Mouse (Mus musculus) thymus, adult 2 months (tissue): ENCODE results near the gene Irs2. TPM values are rescaled to one million over a fixed set of nuclear protein-coding genes. Genes with fewer than 3 reads are reported as not detected.

ENCODE experiments used
- DNase-seq: peaks from one replicate; pipeline ENCODE4 v3.0.0; 2021
- H3K27ac ChIP-seq: fragments of 200-500 bp; 2 replicates; pipeline ENCODE4 v1.5.1; 2012; ENCODE audit warnings: low read length, control low read depth; ENCODE audit not compliant: control insufficient read depth, insufficient read depth
- H3K27me3 ChIP-seq: fragments of 200-500 bp; 2 replicates; pipeline ENCODE4 v1.6.1; 2012; ENCODE audit warnings: mild to moderate bottlenecking, low read length, moderate library complexity, mixed read lengths; ENCODE audit not compliant: control insufficient read depth, insufficient read depth
- H3K36me3 ChIP-seq: fragments of 200-500 bp; 2 replicates; pipeline ENCODE4 v1.6.1; 2012; ENCODE audit warnings: mild to moderate bottlenecking, low read length, moderate library complexity; ENCODE audit not compliant: control insufficient read depth, insufficient read depth
- H3K4me1 ChIP-seq: fragments of 200-500 bp; replicated peaks from 2 replicates; pipeline ENCODE4 v1.6.1; 2012; ENCODE audit warnings: low read length; ENCODE audit not compliant: control insufficient read depth, insufficient read depth
- H3K4me3 ChIP-seq: fragments of 200-500 bp; 2 replicates; pipeline ENCODE4 v1.5.1; 2012; ENCODE audit warnings: mild to moderate bottlenecking, low read length, control low read depth, moderate library complexity; ENCODE audit not compliant: control insufficient read depth, insufficient read depth
- CTCF ChIP-seq: fragments of 200-500 bp; IDR thresholded peaks from 2 replicates; pipeline ENCODE4 v1.5.1; 2012; ENCODE audit warnings: mild to moderate bottlenecking, control low read depth, low read length, moderate library complexity, borderline replicate concordance; ENCODE audit not compliant: control insufficient read depth, poor library complexity, insufficient read depth; ENCODE audit errors: extremely low read depth
- POLR2A ChIP-seq: fragments of 200-500 bp; IDR thresholded peaks from 2 replicates; pipeline ENCODE4 v1.6.1; 2012; ENCODE audit warnings: mild to moderate bottlenecking, low read length, control low read depth, moderate library complexity; ENCODE audit not compliant: control insufficient read depth, poor library complexity, insufficient read depth; ENCODE audit errors: extremely low read depth
- WGBS: fragments of 180-500 bp; shearing (Covaris S2); methylation state at CpG from one replicate; pipeline ENCODE4 v1.1.7; 2018; 5-methylcytosine and 5-hydroxymethylcytosine counted together
- polyA plus RNA-seq: library from polyadenylated mRNA; depleted of rRNA; stranded (reverse); fragments of >200 nt; gene quantifications from 2 replicates; pipeline ENCODE4 v1.2.3, GENCODE M21; 2012

Irs2 gene
- polyA plus RNA-seq, 1 experiment = 17.1 TPM

- TF ChIP-seq POLR2A (no peak), CTCF (no peak)
- 91% methylated on average over 11 of the region's 11 CpGs for WGBS
- peaks cover 10% of the 10 kb centered on the region for H3K4me1 ChIP-seq
- H3K4me3 ChIP-seq = no peak overlapping the region
- DNase-seq = no peak
- no peaks in the 10 kb centered on the region for H3K27me3 ChIP-seq
- H3K36me3 ChIP-seq = no peaks in the 10 kb centered on the region
- no peak overlapping the region for H3K27ac ChIP-seq
Observed at GRCm38 (mm10) chr8:10979196-10979794, 29.0 kb downstream of the Irs2 start.

- WGBS = 95% methylated on average over 21 of the region's 21 CpGs
- H3K27ac ChIP-seq = no peak overlapping the region
- H3K36me3 ChIP-seq = no peaks in the 10 kb centered on the region
- peaks cover 10% of the 10 kb centered on the region for H3K4me1 ChIP-seq
- no peak for DNase-seq
- TF ChIP-seq POLR2A = no peak
- no peak for TF ChIP-seq CTCF
- no peaks in the 10 kb centered on the region for H3K27me3 ChIP-seq
- H3K4me3 ChIP-seq = no peak overlapping the region
Observed at GRCm38 (mm10) chr8:10978377-10978776, 29.9 kb downstream of the Irs2 start.

GRCm38 (mm10) chr8:10977742-10978376 is 30.4 kb downstream of the Irs2 start:
- Histone ChIP-seq H3K27me3 (no peaks in the 10 kb centered on the region), H3K4me3 (no peak overlapping the region), H3K27ac (no peak overlapping the region), H3K4me1 (peaks cover 10% of the 10 kb centered on the region), H3K36me3 (no peaks in the 10 kb centered on the region)
- WGBS = 91% methylated on average over 7 of the region's 7 CpGs
- TF ChIP-seq POLR2A = no peak
- no peak for TF ChIP-seq CTCF
- no peak for DNase-seq

- no peak overlapping the region for H3K27ac ChIP-seq
- H3K27me3 ChIP-seq = no peaks in the 10 kb centered on the region
- no peak overlapping the region for H3K4me3 ChIP-seq
- 89% methylated on average over 2 of the region's 2 CpGs for WGBS
- DNase-seq = no peak
- no peaks in the 10 kb centered on the region for H3K36me3 ChIP-seq
- TF ChIP-seq CTCF = no peak
- no peak for TF ChIP-seq POLR2A
- H3K4me1 ChIP-seq = peaks cover 5% of the 10 kb centered on the region
Observed at GRCm38 (mm10) chr8:10974659-10975058, 33.6 kb downstream of the Irs2 start.

- WGBS = 95% methylated on average over 4 of the region's 4 CpGs
- no peak overlapping the region for H3K27ac ChIP-seq
- no peaks in the 10 kb centered on the region for H3K36me3 ChIP-seq
- no peak for TF ChIP-seq CTCF
- no peak for TF ChIP-seq POLR2A
- no peak overlapping the region for H3K4me3 ChIP-seq
- no peak for DNase-seq
- H3K27me3 ChIP-seq = no peaks in the 10 kb centered on the region
- no peaks in the 10 kb centered on the region; the same call in 1 of the 2 replicates for H3K4me1 ChIP-seq
Observed at GRCm38 (mm10) chr8:10974126-10974525, 34.1 kb downstream of the Irs2 start.

DNA sequence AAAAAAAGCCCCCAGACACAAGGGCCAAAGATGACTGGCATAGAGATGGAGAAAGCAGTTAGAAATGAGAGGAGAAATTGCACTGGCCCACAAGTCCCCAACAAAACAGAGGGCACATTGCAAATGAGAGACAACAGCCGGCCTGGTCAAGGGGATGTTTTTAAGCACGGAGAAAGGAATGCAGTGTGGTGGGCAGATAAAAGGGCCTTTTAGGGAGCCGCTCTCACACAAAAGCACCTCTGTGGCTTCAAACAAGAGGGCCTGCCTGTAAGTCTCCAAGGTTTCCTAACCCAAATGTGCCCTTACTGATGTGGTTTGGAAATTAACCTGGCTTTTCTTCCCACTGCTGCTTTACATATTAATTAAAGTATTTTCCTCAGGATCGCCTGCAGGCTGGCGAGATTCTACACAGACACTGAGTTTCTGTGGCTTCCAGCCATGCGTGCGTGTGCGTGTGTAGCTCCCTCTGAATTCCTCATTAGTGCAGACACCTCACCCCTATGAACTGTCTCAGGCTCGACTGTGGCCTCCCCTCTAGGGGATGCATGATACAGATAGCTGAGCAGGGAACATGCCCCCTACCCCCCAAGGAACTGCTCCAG is 35.3 kb downstream of the Irs2 start:
- no peak overlapping the region for H3K27ac ChIP-seq
- no peak overlapping the region for H3K4me3 ChIP-seq
- H3K36me3 ChIP-seq = no peaks in the 10 kb centered on the region
- no peak for TF ChIP-seq CTCF
- no peak for TF ChIP-seq POLR2A
- no peak for DNase-seq
- H3K27me3 ChIP-seq = no peaks in the 10 kb centered on the region
- WGBS = 94% methylated on average over 9 of the region's 9 CpGs
- H3K4me1 ChIP-seq = no peaks in the 10 kb centered on the region; the same call in 1 of the 2 replicates

DNA sequence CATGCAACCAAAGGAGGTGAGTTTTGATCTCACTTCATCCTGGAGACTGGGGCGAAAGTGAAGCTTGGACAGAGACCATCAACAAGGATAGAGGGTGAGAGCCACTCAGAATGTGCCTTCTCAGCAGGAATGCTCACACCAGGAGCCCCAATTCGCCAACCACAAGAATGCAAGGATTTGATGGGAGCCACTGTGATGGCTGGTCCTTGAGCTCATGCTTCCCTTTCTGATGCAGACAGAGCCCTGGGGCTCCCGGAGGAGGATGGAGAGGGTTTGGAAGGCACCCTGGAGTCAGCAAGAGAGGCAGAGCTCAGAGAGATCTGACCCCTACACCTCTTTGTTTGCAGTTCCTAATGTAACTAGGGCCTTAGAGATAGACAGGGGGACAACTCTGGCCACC is 36.3 kb downstream of the Irs2 start:
- TF ChIP-seq CTCF (no peak), POLR2A (no peak)
- Histone ChIP-seq H3K4me1 (no peaks in the 10 kb centered on the region; the same call in 1 of the 2 replicates), H3K27me3 (no peaks in the 10 kb centered on the region), H3K36me3 (no peaks in the 10 kb centered on the region), H3K4me3 (no peak overlapping the region), H3K27ac (no peak overlapping the region)
- no peak for DNase-seq
- WGBS = 91% methylated on average over 3 of the region's 3 CpGs
